Mouse (Mus musculus): ENCODE data around the gene B4galt4. TPM values are rescaled to one million over a fixed set of nuclear protein-coding genes. Genes with fewer than 3 reads are reported as not detected.

The B4galt4 gene
- total and polyA plus RNA-seq, 3 experiments: not detected

DNA sequence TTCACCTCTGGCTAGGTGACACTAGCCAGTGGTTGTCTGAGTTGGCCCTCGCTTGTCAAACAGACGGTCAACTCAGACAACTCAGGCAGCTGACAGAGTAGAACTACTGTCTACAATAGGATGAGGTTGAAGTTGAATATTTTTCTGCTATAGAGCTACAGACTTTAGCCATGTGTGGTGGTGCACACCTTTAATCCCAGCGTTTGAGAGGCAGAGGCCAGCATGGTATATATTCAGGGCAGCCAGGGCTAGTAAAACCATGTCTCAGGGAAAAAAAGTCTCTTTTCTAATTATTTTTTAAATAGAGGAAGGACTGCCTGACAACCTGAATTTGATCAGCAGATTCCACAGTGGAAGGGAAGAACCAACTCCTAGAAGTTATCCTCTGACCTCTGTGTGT is 39.7 kb upstream of the B4galt4 start:
- peaks cover 0 to 2% of the 10 kb centered on the region in 2 experiments; a peak in 1 of 4 replicates for H3K27me3 ChIP-seq (ENCODE audit: control insufficient read depth in 1 of 2, insufficient read depth in 2 of 2, low read length in 2 of 2)
- H3K4me1 ChIP-seq (ENCODE audit: control insufficient read depth in 1 of 2, insufficient read depth in 2 of 2, low read length in 2 of 2): no peaks in the 10 kb centered on the region
- H3K9ac ChIP-seq (ENCODE audit: control insufficient read depth, low read depth, low read length, poor library complexity, severe bottlenecking): no peak overlapping the region
- H3K9me3 ChIP-seq (replicated peaks; ENCODE audit: insufficient read depth, low read length): no peaks in the 10 kb centered on the region
- H3K36me3 ChIP-seq (ENCODE audit: control insufficient read depth in 1 of 2, insufficient read depth in 2 of 2, low read length in 2 of 2): no peaks in the 10 kb centered on the region
- H3K27ac ChIP-seq (ENCODE audit: control insufficient read depth, low read depth, low read length): no peak overlapping the region
- no peaks in the 10 kb centered on the region for H3K79me2 ChIP-seq (ENCODE audit: control insufficient read depth, insufficient read depth, low read length, poor library complexity)
- no peak for TF ChIP-seq GABPA (IDR thresholded peaks at IDR 0.05; ENCODE audit: low read depth, low read length)
- DNase-seq (ENCODE audit: low read depth, low spot score): no peak
- no peak overlapping the region for H3K4me3 ChIP-seq (ENCODE audit: control insufficient read depth in 1 of 2, insufficient read depth in 1 of 2, low read depth in 2 of 2, low read length in 2 of 2)

DNA sequence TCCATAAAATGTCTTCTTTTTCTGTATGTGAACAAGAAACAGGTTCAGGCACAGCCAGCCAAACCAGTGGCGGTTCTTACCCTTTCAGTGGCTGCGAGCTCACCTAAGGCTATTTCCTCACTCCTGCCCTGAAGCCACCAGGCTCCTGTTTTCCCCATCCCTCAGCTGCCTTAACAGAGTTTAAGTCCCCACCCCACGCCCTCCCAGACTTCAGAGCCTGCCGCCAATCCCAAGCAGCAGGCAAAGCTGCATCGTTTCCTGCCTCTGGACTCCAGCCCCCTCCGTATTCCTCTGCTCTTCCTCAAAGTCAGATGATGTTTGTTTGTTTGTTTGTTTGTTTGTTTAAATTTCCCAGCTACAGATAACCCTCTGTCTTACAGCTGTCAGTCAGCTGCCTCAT is 38.6 kb upstream of the B4galt4 start:
- no peak overlapping the region for H3K4me3 ChIP-seq (ENCODE audit: control insufficient read depth in 1 of 2, insufficient read depth in 1 of 2, low read depth in 2 of 2, low read length in 2 of 2)
- H3K36me3 ChIP-seq (ENCODE audit: control insufficient read depth in 1 of 2, insufficient read depth in 2 of 2, low read length in 2 of 2): no peaks in the 10 kb centered on the region
- H3K27me3 ChIP-seq (ENCODE audit: control insufficient read depth in 1 of 2, insufficient read depth in 2 of 2, low read length in 2 of 2): 0 out of 4 replicates have a peak, but pooled peaks cover 0 to 2% of the 10 kb centered on the region in 2 experiments
- H3K9me3 ChIP-seq (replicated peaks; ENCODE audit: insufficient read depth, low read length): no peaks in the 10 kb centered on the region
- H3K27ac ChIP-seq (ENCODE audit: control insufficient read depth, low read depth, low read length): no peak overlapping the region
- no peak for DNase-seq (ENCODE audit: low read depth, low spot score)
- H3K4me1 ChIP-seq (ENCODE audit: control insufficient read depth in 1 of 2, insufficient read depth in 2 of 2, low read length in 2 of 2): no peaks in the 10 kb centered on the region
- H3K79me2 ChIP-seq (ENCODE audit: control insufficient read depth, insufficient read depth, low read length, poor library complexity): no peaks in the 10 kb centered on the region
- no peak overlapping the region for H3K9ac ChIP-seq (ENCODE audit: control insufficient read depth, low read depth, low read length, poor library complexity, severe bottlenecking)
- no peak for TF ChIP-seq ZMIZ1 (IDR thresholded peaks at IDR 0.05; ENCODE audit: low read depth, low read length)
- TF ChIP-seq BHLHE40 (IDR thresholded peaks at IDR 0.05; ENCODE audit: borderline replicate concordance, low read depth, low read length): no peak
- no peak for TF ChIP-seq USF2 (IDR thresholded peaks at IDR 0.05; ENCODE audit: borderline replicate concordance in 1 of 2, insufficient read depth in 1 of 2, low read depth in 1 of 2, low read length in 2 of 2)
- no peak for TF ChIP-seq MYC (IDR thresholded peaks at IDR 0.05; ENCODE audit: low read depth, low read length)
- no peak for TF ChIP-seq MYB (IDR thresholded peaks at IDR 0.05; ENCODE audit: low read depth, low read length)
- no peak for TF ChIP-seq GABPA (IDR thresholded peaks at IDR 0.05; ENCODE audit: low read depth, low read length)
- TF ChIP-seq POLR2AphosphoS2 (IDR thresholded peaks at IDR 0.05; ENCODE audit: low read length): no peak
- no peak for TF ChIP-seq RCOR1 (IDR thresholded peaks at IDR 0.05; ENCODE audit: low read depth, low read length)
- no peak for TF ChIP-seq MEF2A (IDR thresholded peaks at IDR 0.05; ENCODE audit: extremely low read depth, insufficient replicate concordance, low read depth, low read length, poor library complexity, severe bottlenecking)
- TF ChIP-seq SIN3A (IDR thresholded peaks at IDR 0.05; ENCODE audit: low read length): no peak
- TF ChIP-seq ELF1 (IDR thresholded peaks at IDR 0.05; ENCODE audit: low read depth, low read length): no peak
- no peak for TF ChIP-seq CHD2 (IDR thresholded peaks at IDR 0.05; ENCODE audit: low read length)
- TF ChIP-seq RAD21 (IDR thresholded peaks at IDR 0.05; ENCODE audit: low read depth, low read length): no peak
- TF ChIP-seq JUND (IDR thresholded peaks at IDR 0.05; ENCODE audit: low read depth, low read length): no peak
- TF ChIP-seq USF1 (IDR thresholded peaks at IDR 0.05; ENCODE audit: low read depth, low read length): no peak
- TF ChIP-seq ZC3H11A (IDR thresholded peaks at IDR 0.05; ENCODE audit: low read depth, low read length): no peak
- no peak for TF ChIP-seq POLR2AphosphoS5 (IDR thresholded peaks at IDR 0.05; ENCODE audit: borderline replicate concordance, low read depth, low read length)
- TF ChIP-seq CHD1 (IDR thresholded peaks at IDR 0.05; ENCODE audit: low read depth, low read length): no peak
